Mouse (Mus musculus): ENCODE results near the gene Celf2. TPM values are rescaled to one million over a fixed set of nuclear protein-coding genes. Genes with fewer than 3 reads are reported as not detected.

Gene Celf2
- polyA plus RNA-seq, 1 experiment from 2014 or later: 11.2 TPM

DNA sequence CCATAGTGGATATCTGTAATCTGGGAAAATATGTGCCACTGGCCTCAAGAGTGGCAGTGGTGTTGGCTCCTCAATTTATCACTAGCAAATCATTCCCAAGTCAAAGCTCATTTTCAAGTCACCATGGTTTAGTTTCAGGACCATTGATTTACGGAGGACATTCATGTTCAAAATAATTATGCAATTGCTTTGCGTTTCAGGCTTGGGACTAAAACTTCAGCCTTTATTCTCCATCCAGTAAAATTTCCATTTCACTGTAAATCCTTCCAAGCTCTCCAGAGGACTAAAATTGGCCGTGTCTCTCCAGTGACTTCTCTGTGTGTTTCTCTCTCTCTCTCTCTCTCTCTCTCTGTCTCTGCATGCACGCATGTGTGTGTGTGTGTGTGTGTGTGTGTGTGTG lies 249.7 kb downstream of the Celf2 start:
- WGBS (ENCODE audit: insufficient replicate concordance): 59% methylated on average over 4 of the region's 4 CpGs
- Histone ChIP-seq H3K27me3 (no peaks in the 10 kb centered on the region), H3K4me2 (no peak overlapping the region)

DNA sequence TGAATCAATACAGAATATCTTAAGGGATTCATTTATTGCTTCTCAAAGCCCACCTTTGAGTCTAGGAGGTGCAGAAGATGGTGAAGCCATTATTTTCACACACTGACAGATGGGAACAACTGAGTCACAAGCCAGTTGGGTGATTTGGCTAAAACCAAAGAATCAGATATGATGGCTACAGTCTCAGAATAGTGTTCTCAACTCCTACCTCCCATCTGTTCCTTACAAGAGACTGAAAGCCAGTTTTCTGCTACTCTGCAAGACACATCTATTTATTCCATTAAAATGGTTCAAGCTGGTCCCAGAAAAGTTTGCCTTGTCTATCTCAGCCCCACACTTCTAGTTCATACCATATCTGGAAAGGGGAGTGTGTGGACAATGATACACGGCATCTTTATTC lies 253.3 kb downstream of the Celf2 start:
- WGBS (ENCODE audit: insufficient replicate concordance): 57% methylated on average over 1 of the region's 1 CpGs
- Histone ChIP-seq H3K4me3 (replicated peaks) (no peak overlapping the region), H3K4me1 (replicated peaks) (no peaks in the 10 kb centered on the region)

More for the DNA sequence above, 249.7 kb downstream of the Celf2 start:
- Histone ChIP-seq H3K9me3 (replicated peaks) (no peaks in the 10 kb centered on the region), H3K27ac (replicated peaks) (no peak overlapping the region), H3K4me3 (replicated peaks) (no peak overlapping the region), H3K4me1 (replicated peaks) (no peaks in the 10 kb centered on the region), H3K9ac (no peak overlapping the region), H3K36me3 (replicated peaks) (no peaks in the 10 kb centered on the region)
- no peak for ATAC-seq (ENCODE audit: insufficient read depth)

DNA sequence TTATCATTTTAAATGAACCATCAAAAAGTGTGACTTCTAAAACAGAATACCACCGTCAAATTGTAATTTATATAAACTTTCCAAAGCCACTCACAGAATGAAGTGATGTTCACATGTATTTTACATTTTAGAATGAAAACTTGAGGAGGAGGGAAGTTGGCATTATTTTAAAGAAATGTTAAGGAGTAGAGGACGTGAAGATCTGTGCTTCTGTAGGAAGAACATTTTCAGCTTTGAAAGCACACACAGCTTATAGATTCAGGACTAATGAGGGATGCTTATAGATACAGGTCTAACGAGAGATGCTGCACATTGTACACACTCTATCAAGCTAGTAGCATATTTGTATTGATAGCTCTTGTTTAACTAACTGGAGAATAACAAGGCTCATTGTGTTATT lies 254.0 kb downstream of the Celf2 start:
- 58% methylated on average over 3 of the region's 3 CpGs for WGBS (ENCODE audit: insufficient replicate concordance)
- no peak overlapping the region for H3K4me2 ChIP-seq
- H3K4me3 ChIP-seq (replicated peaks): no peak overlapping the region

More for the DNA sequence above, 253.3 kb downstream of the Celf2 start:
- ATAC-seq (ENCODE audit: insufficient read depth): no peak
- H3K4me2 ChIP-seq: no peak overlapping the region
- H3K9ac ChIP-seq: no peak overlapping the region
- H3K27me3 ChIP-seq: no peaks in the 10 kb centered on the region
- no peak overlapping the region for H3K27ac ChIP-seq (replicated peaks)
- H3K9me3 ChIP-seq (replicated peaks): no peaks in the 10 kb centered on the region
- H3K36me3 ChIP-seq (replicated peaks): no peaks in the 10 kb centered on the region

DNA sequence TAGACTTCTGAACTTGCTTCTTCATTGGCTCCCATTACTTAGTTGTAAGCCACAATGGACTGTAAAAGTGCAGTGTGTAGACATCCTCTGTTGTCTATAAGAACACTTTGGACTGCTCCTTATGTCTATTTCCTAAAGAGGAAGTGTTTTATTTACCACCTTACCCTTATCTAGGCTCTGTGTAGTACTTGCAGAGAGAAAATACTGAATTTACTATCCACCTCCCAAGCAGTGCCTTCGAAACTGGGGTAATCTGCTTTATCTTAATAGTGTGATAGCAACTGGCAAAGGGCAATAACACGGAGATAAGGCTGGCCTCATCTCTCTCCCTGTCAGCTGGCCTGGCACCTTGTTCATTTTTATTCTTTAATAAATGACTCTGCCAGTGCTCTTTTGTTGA lies 259.0 kb downstream of the Celf2 start:
- no peak for ATAC-seq (ENCODE audit: insufficient read depth)
- 22% methylated on average over 2 of the region's 2 CpGs for WGBS (ENCODE audit: insufficient replicate concordance)
- no peak overlapping the region for H3K9ac ChIP-seq

More for the DNA sequence above, 254.0 kb downstream of the Celf2 start:
- H3K9ac ChIP-seq: no peak overlapping the region
- no peaks in the 10 kb centered on the region for H3K27me3 ChIP-seq
- H3K9me3 ChIP-seq (replicated peaks): no peaks in the 10 kb centered on the region
- H3K36me3 ChIP-seq (replicated peaks): no peaks in the 10 kb centered on the region
- no peak for ATAC-seq (ENCODE audit: insufficient read depth)
- H3K27ac ChIP-seq (replicated peaks): no peak overlapping the region
- H3K4me1 ChIP-seq (replicated peaks): no peaks in the 10 kb centered on the region

DNA sequence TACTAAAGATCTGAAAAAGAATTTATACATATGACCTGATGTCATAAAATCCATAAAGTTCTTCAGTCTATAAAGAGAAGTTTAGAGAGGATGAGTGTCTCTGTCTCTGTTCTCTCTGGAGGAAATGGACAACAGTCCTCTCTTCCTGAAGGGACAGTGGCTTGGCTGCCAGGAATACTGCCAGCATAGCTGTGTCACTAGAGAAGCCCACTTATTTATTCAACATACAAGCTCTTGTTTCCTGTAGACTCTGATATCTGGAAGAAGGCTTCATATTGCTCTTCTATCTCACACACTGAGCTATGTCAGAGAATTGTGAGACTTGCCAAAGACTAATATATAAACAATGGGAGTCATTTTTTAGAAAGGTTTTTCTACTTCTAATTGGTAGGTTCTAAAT lies 260.4 kb downstream of the Celf2 start:
- Histone ChIP-seq H3K27ac (replicated peaks) (no peak overlapping the region), H3K4me1 (replicated peaks) (no peaks in the 10 kb centered on the region), H3K36me3 (replicated peaks) (no peaks in the 10 kb centered on the region), H3K27me3 (no peaks in the 10 kb centered on the region), H3K9ac (no peak overlapping the region), H3K4me3 (replicated peaks) (no peak overlapping the region), H3K4me2 (no peak overlapping the region), H3K9me3 (replicated peaks) (no peaks in the 10 kb centered on the region)
- ATAC-seq (ENCODE audit: insufficient read depth): no peak

More for the DNA sequence above, 259.0 kb downstream of the Celf2 start:
- no peak overlapping the region for H3K4me3 ChIP-seq (replicated peaks)
- no peaks in the 10 kb centered on the region for H3K27me3 ChIP-seq
- no peaks in the 10 kb centered on the region for H3K9me3 ChIP-seq (replicated peaks)
- no peak overlapping the region for H3K4me2 ChIP-seq
- H3K4me1 ChIP-seq (replicated peaks): no peaks in the 10 kb centered on the region
- no peaks in the 10 kb centered on the region for H3K36me3 ChIP-seq (replicated peaks)
- H3K27ac ChIP-seq (replicated peaks): no peak overlapping the region

DNA sequence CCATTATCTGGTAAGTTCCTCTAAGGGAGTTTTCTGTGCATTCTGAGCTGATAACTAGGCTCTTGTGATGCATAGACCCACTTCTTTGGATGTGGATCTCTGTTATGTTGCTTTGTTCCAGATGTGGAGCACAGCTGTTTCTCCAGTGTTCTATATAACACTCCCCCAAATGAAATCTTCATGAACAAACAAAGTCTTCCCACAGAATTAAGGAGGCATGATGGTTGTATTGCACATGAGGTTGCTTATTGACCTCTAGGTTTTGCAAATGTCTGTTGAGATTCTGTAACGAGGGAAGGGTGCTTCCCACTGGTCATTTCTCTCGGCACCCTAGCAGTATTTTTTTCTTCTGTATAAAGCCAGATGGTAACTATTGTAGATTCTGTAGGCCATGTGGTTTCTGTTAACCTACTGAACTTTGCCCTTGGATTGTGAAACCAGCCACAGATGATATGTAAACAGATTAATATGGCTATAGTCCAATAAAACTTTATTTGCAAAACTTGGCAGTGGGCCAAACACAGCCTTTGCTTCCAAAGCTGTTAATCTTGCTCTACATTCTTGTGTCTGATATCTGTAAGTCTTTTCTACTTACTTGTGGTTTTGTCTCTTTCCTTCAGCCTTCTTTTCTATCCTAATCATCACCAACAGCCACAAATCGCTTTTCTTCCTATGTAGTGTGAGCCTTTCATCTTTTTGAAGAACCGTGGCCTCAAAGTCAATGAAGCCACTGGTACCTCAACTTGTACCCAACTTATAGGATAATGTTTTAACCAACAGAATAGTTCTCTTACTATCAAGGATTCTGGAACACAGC lies 263.2 kb downstream of the Celf2 start:
- Histone ChIP-seq H3K27me3 (no peaks in the 10 kb centered on the region), H3K9ac (no peak overlapping the region), H3K4me3 (replicated peaks) (no peak overlapping the region), H3K27ac (replicated peaks) (no peak overlapping the region), H3K4me1 (replicated peaks) (no peaks in the 10 kb centered on the region), H3K9me3 (replicated peaks) (no peaks in the 10 kb centered on the region), H3K36me3 (replicated peaks) (no peaks in the 10 kb centered on the region), H3K4me2 (no peak overlapping the region)
- ATAC-seq (ENCODE audit: insufficient read depth): no peak
- 45% methylated on average over 4 of the region's 4 CpGs for WGBS (ENCODE audit: insufficient replicate concordance)

DNA sequence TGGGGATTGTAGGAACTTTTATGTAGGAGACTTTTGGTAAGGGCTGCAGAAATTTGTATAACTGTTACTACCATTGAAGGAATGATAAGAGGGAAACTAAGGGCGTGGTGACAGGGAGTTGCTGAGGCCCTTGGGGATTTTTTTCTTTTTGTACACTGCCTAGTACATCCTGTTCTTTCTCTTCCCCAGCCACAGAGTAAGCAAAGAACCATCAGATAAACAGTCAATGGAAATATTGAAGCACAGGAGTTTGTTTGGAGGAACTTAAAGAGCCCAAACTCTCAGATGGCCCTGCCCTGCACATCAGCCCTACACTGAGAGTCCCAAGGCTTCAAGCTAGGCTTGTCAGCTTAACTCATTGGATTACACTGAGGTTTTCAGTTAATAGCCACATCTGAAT lies 267.2 kb downstream of the Celf2 start:
- H3K4me3 ChIP-seq (replicated peaks): no peak overlapping the region
- 29% methylated on average over 1 of the region's 1 CpGs for WGBS (ENCODE audit: insufficient replicate concordance)
- no peak overlapping the region for H3K4me2 ChIP-seq
- no peaks in the 10 kb centered on the region for H3K36me3 ChIP-seq (replicated peaks)
- no peak for ATAC-seq (ENCODE audit: insufficient read depth)
- H3K27me3 ChIP-seq: no peaks in the 10 kb centered on the region
- no peaks in the 10 kb centered on the region for H3K9me3 ChIP-seq (replicated peaks)
- H3K9ac ChIP-seq: no peak overlapping the region
- H3K27ac ChIP-seq (replicated peaks): no peak overlapping the region
- no peaks in the 10 kb centered on the region for H3K4me1 ChIP-seq (replicated peaks)

DNA sequence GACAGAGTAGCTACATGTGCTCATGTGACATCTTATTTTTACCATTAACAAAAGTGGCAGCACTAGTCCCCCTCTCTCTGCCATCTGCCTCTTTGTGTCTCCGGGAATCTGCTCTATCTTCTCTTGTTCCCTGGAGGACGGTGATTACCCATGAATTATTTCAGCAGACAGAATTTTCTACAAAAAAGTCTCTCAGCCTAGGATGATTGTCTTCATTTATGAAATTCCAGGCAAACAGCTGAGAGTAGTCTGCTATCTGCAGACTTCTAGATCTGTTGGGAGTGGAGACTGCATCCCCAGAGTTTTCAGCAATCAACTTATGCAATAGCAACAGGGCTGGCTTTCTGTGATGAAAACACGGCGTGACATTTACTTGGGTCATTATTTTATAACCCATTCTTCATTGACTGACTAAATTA lies 267.8 kb downstream of the Celf2 start:
- ATAC-seq (ENCODE audit: insufficient read depth): no peak
- Histone ChIP-seq H3K27ac (replicated peaks) (no peak overlapping the region), H3K4me1 (replicated peaks) (no peaks in the 10 kb centered on the region), H3K4me2 (no peak overlapping the region), H3K36me3 (replicated peaks) (no peaks in the 10 kb centered on the region), H3K9me3 (replicated peaks) (no peaks in the 10 kb centered on the region), H3K27me3 (no peaks in the 10 kb centered on the region), H3K9ac (no peak overlapping the region), H3K4me3 (replicated peaks) (no peak overlapping the region)
- WGBS (ENCODE audit: insufficient replicate concordance): 61% methylated on average over 4 of the region's 4 CpGs

DNA sequence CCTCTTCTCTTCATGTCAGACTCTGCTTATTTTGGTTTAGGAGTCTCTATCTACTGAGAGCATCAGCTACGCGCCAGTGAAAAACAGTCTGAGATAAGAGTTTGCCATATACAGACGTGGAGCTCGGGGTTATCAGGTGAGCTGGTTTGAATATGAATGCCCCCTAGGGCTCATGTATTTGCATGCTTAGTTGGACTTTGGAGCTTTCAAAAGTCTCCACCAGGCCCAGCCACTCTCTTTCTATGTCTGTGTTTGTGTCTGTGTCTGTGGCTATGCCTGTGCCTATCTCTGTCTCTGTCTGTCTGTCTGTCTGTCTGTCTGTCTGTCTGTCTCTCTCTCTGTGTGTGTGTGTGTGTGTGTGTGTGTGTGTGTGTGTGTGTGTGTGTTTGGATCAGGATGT lies 272.1 kb downstream of the Celf2 start:
- WGBS (ENCODE audit: insufficient replicate concordance): 51% methylated on average over 4 of the region's 4 CpGs
- no peaks in the 10 kb centered on the region for H3K9me3 ChIP-seq (replicated peaks)
- no peak overlapping the region for H3K27ac ChIP-seq (replicated peaks)
- no peak overlapping the region for H3K4me3 ChIP-seq (replicated peaks)
- H3K9ac ChIP-seq: no peak overlapping the region
- H3K36me3 ChIP-seq (replicated peaks): no peaks in the 10 kb centered on the region
- H3K27me3 ChIP-seq: no peaks in the 10 kb centered on the region
- no peak overlapping the region for H3K4me2 ChIP-seq
- no peaks in the 10 kb centered on the region for H3K4me1 ChIP-seq (replicated peaks)
- ATAC-seq (ENCODE audit: insufficient read depth): no peak

DNA sequence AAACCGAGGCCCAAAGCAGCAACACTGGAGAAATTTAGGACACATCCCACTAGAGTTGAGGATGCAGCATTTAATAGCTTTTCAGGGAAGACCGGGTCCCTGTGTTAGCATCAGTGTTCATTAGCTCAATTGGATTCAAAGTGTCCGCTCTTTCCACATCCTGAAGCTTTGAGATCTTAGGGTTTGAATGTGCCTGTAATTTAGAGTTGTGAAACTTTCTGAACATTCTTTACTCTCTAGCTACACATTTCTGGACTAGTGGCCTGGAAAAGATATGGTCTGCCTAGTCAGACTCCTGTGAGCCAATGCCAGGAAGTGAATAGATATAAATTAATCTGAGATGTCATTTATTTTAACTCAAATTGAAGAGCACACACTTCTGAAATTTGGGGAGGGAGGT lies 272.9 kb downstream of the Celf2 start:
- no peaks in the 10 kb centered on the region for H3K36me3 ChIP-seq (replicated peaks)
- H3K4me1 ChIP-seq (replicated peaks): no peaks in the 10 kb centered on the region
- H3K27ac ChIP-seq (replicated peaks): no peak overlapping the region
- no peak for ATAC-seq (ENCODE audit: insufficient read depth)
- 59% methylated on average over 3 of the region's 3 CpGs for WGBS (ENCODE audit: insufficient replicate concordance)
- no peaks in the 10 kb centered on the region for H3K9me3 ChIP-seq (replicated peaks)
- no peak overlapping the region for H3K4me3 ChIP-seq (replicated peaks)
- no peaks in the 10 kb centered on the region for H3K27me3 ChIP-seq
- H3K9ac ChIP-seq: no peak overlapping the region
- no peak overlapping the region for H3K4me2 ChIP-seq

DNA sequence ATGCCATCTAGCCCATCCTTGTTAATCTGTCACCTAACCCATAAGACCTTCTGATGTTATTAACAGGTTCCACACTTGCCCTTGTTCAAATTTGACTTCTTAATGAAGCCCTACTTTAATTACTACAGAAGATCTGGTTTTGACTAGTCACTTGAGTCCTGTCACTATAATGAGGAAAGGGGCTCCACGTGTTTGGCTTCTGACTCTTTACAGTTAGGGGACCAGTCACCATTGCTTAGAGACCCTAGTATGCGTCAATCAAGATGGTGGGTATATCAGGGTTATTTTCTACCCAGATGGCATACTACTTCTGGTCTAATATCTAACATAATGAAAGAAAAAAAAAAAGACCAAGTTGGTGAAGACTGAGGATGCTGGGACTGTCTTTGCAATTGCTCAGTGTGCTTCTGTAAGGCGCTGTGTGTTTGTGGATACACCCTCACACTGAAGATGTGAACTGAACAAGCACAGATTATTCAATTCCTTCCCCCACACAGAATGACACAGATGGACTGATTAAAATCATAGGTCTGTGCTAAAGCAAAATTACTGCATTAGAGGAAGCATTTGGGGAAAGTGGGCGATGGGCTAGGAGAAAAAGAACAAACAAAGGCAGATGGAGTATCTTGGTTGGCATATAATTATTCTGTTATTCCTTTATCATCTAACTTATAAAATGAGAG lies 274.2 kb downstream of the Celf2 start:
- Histone ChIP-seq H3K4me2 (no peak overlapping the region), H3K27ac (replicated peaks) (no peak overlapping the region), H3K9me3 (replicated peaks) (no peaks in the 10 kb centered on the region), H3K4me1 (replicated peaks) (no peaks in the 10 kb centered on the region), H3K36me3 (replicated peaks) (no peaks in the 10 kb centered on the region), H3K9ac (no peak overlapping the region), H3K4me3 (replicated peaks) (no peak overlapping the region), H3K27me3 (no peaks in the 10 kb centered on the region)
- ATAC-seq (ENCODE audit: insufficient read depth): no peak
- 64% methylated on average over 4 of the region's 4 CpGs for WGBS (ENCODE audit: insufficient replicate concordance)

Measured in liver, embryonic 15.5 days (tissue).